Mouse (Mus musculus) adrenal gland, adult 18-20 months (tissue): Measurements from ENCODE around the gene Gid4. TPM values are rescaled to one million over a fixed set of nuclear protein-coding genes. Genes with fewer than 3 reads are reported as not detected.

Experiments
- DNase-seq, 2 experiments: peaks; one replicate each; pipeline ENCODE4 v3.0.0; 2021 to 2022; ENCODE audit warnings: low spot score in 2 of 2
- long read RNA-seq, 2 experiments: library from polyadenylated mRNA; stranded (forward); transcript quantifications; one replicate each; pipeline ENCODE4 v2.0.0; 2021
- total RNA-seq, 2 experiments: library from RNA; stranded (reverse); gene quantifications; 1 replicate in 1 of 2; 2 replicates in 1 of 2; pipeline ENCODE4 v1.2.3; 2021

Gid4 gene
- 10 to 100 TPM; 48.8 to 63.1 TPM for total RNA-seq
- long read RNA-seq, experiment 1, full-length matches to known transcripts: 55 of 69 reads
- long read RNA-seq, experiment 1, partial matches to known transcripts: 0 of 69 reads
- long read RNA-seq, experiment 1, other reads (novel, unspliced or antisense): 14 of 69 reads
- long read RNA-seq, experiment 2, full-length matches to known transcripts: 44 of 72 reads
- long read RNA-seq, experiment 2, partial matches to known transcripts: 6 of 72 reads
- long read RNA-seq, experiment 2, other reads (novel, unspliced or antisense): 22 of 72 reads

DNA sequence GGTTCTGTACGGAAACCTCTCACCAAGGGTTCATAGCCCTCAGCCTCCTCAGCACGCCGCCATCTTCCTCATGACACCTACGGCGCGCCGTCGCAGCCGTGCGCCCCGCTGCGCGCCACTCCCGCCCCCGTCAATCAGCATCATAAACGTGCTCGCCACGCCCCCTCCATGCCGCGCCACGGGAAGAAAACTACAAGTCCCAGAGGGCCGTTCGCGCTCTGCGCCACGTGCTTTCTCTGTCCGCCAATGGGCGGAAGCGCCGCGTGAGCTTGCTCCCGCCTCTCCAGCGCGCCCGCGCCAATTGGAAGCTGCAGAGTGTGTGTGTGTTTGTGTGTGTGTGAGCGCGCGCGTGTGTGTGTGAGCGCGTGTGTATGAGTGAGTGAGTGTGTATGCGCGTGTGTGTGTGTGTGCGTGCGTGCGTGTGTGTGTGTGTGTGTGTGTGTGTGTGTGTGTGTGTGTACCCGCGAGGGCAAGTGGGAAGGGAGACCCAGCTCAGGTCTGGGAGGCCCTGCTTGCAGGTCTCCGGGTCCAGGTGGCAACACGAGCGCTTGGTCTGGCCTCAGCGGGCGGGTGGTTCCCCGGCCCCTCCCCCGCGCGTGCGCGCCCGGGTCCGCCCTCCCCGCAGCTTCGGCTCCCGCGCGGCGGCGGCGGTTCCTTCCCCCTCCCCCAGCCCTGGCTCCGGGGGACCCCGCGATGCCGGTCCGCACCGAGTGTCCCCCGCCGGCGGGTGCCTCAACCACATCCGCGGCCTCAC is at the start of gene Gid4:
Gene Gid4, plus strand, starts transcription at position 183 of the 754 bp plus-strand sequence.
- peak; percentile 97 to 98 for DNase-seq

DNA sequence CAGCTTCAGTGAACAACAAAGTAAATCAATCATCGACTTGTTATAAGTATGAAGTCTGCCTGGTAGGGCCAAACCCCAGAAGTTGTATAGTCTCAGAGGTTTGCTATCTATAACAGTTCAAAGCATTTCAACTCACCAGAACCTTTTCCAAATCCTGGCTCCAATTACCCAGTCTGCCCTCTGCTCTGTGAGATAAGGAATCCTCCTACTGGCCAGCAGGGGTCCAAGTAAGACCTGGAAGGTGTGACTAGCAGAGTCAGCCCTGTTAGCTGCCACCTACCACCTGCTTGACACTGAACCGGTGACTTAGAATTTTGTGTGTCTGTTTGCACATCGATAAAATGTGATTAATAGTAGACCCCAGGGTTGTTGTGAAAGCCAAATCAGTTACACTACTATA is 49.7 kb upstream of the Gid4 start:
- DNase-seq: no peak

DNA sequence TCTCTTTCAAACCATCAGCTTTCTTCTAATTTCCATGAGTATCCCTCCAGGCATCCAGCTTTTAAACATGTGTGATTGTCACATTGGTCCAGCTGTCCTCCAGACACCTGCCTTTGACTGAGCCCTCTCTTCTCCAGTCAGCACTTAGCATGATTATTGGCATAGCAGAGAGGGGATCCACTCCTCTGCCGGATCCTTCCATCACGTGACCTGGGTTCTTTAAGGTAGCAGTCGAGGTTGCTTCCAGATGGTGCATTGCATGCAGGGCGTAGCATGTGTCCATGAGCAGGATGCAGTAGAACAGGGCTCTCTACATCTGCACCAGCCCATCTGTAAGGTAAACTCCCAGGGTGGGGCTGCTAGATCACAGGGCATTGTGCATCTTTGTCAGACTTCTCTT is 48.0 kb upstream of the Gid4 start:
- no peak for DNase-seq

DNA sequence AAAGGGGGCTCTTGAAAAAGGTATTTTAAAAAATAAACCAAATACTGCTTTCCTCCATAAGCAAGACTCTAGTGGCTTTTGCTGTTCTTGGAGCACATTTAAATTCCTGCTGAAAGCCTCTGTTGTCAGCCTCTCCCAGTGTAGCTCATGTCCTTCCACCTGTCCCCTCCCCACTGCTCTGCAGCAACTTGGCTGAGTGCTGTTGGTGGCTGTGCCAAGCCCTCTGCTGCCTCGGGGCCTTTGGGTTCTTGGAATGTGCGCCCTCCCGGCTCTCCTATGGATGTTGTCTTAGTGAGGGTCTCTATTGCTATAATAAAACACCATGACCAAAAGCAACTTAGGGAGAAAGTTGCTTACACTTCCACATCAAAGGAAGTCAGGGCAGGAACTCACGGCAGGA is 47.5 kb upstream of the Gid4 start:
- no peak for DNase-seq

DNA sequence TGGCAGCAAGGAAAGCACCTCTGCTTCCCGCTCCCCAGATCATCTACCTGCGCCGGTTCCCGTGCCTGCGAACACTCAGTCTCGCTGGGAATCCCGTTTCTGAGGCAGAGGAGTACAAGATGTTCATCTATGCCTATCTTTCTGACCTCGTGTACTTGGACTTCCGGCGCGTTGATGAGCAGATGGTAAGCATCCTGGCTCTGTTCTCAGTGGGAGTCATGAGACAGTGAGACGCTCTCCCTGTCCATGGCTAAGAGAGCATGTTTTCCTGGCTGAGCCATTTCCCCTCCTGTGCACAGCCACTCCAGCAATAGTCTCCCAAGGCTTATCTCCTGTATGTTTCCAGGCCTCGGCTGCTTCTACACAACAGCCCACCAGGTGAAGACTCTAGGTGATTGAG is 46.5 kb upstream of the Gid4 start:
- no peak for DNase-seq

- DNase-seq: no peak
Observed at GRCm38 (mm10) chr11:60374481-60374880, 42.5 kb upstream of the Gid4 start.

GRCm38 (mm10) chr11:60383518-60383917 is 33.4 kb upstream of the Gid4 start:
- DNase-seq: no peak

GRCm38 (mm10) chr11:60384762-60385421 is 32.1 kb upstream of the Gid4 start:
- no peak for DNase-seq

GRCm38 (mm10) chr11:60385946-60386345 is 31.0 kb upstream of the Gid4 start:
- no peak for DNase-seq

DNA sequence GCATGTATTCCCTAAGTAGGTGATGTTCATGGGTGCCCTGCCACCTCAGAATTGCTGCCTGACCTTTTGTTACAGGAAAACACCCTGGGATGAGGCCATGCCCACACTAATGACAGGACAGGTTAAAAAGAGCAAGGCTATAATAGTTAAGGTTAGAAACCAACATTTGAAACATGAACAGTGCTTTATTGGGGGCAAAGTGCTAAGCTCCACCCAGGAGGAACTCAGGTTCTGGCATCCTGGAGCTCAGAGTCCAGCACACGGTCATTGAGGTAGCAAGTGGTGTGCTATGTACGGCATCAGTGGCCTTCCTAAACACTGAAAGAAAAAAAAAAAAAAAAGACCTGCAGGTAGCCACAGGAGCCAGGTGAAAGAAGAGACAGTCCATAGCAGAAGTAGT is 29.0 kb upstream of the Gid4 start:
- DNase-seq: no peak

DNA sequence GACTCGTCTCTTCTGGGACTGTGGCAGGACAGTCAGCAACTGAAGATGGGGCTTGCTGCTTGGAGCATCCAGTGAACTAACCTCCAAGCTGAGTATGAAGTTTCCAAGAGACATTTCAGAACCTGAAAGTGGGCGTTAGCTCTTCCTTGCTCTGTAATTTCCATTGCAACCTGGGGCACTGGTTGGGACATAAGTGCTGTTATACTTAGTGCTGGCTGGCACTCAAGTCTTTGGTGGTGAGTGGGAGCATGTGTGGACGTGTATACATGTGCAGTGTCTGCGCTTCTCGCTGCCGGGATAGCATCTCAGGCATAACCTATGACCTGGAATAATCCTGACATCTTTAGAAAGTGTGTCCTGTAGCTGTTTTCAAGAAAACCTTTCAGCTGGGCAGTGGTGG is 25.6 kb upstream of the Gid4 start:
- DNase-seq: no peak

DNA sequence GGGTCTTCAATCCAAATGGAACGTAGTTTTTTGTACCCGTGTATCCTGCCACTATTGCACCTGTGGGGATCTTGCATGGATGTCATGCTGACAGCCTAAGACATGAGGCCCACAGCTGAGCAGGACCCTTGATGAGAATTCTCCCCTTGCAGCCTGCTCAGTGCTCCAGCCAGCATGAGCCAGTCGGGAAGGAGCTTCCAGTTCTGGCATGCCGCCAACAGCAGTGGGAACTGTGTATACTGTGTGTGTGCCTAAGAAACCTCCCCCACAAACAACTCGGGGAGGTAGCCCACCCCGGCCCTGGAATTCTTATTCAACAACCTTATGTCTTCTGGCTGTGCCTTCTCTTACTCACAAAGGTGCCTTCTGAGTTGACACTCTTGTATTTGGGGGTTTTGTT is 20.4 kb upstream of the Gid4 start:
- DNase-seq: peak in 1 of 2 experiments; percentile 28

- no peak for DNase-seq
Observed at GRCm38 (mm10) chr11:60397172-60397571, 19.8 kb upstream of the Gid4 start.

GRCm38 (mm10) chr11:60406606-60407005 is 10.3 kb upstream of the Gid4 start:
- no peak for DNase-seq

DNA sequence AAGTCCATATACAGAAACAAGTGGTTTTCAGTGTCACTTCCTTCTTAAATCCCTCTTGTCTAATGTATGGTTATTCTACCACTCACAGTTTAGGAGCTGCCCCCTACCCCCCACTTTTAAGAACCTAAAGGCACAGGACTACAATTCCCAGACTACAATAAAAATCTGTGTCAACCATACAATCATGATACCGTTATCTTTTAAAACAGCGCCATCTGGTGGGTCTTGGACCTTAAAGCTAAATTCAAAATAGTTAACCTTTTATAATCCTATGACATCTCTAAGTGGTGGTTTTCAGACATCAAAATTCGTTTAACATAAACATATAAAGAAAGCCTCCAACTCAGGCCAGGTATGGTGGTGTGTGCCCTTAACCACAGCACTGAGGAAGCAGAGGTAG is 4.8 kb upstream of the Gid4 start:
- peak; percentile 53 to 59 for DNase-seq

GRCm38 (mm10) chr11:60412921-60413320 is 4.0 kb upstream of the Gid4 start:
- DNase-seq: no peak

- DNase-seq: no peak
Observed at GRCm38 (mm10) chr11:60416590-60416962, 369 bp upstream of the Gid4 start.

GRCm38 (mm10) chr11:60417717-60418472 is 950 bp downstream of the Gid4 start, which contains the start of gene Atpaf2:
Gene Atpaf2 (minus strand): TSS chr11:60418457.
- DNase-seq: peak in 1 of 2 experiments; percentile 26

- no peak for DNase-seq
Observed at GRCm38 (mm10) chr11:60418473-60418803, 1.5 kb downstream of the Gid4 start.

GRCm38 (mm10) chr11:60422046-60422668 is 5.2 kb downstream of the Gid4 start:
- no peak for DNase-seq

- DNase-seq: no peak
Observed at GRCm38 (mm10) chr11:60423006-60423405, 6.1 kb downstream of the Gid4 start.
